Mouse (Mus musculus): ENCODE results near the gene Tmem170b. TPM values are rescaled to one million over a fixed set of nuclear protein-coding genes. Genes with fewer than 3 reads are reported as not detected.

The Tmem170b gene
- polyA plus RNA-seq, 1 experiment from 2014 or later: 11.0 TPM

DNA sequence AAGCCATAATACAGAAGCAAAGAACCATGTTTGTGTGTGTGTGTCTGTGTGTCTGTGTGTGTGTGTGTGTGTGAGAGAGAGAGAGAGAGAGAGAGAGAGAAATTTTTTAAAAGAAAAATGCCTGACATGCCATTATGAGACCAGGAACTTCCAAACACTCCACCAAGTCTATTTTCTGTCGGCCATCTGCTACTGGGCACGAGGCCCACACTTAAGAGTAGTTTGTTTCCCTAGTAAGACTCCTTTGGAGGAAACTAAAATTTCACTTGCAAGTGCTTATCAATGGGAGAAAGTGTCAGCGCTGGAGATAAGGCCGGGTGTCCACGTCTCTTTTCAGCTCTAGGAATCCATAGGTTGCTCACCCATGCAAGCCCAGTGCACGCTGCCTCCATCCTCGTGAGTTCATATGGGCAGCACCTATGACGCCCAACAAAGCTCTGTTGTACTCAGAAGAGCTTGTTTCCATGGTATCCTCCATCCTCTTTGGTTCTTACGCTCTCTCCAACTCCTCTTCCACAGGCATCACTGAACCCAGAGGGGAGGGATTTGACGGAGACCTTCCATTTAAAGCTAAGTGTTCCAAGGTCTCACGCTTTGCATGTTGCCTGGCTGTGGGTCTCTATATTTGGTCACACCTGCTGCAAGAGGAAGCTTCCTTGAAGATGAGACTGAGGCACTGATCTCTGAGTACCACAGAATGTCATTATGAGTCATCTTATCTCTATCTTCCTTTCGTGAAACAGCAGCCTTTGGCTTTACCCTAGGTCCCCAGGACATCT is 76.8 kb downstream of the Tmem170b start:
- Histone ChIP-seq H3K4me2 (ENCODE audit: low read depth, low read length) (no peak overlapping the region), H3K27me3 (ENCODE audit: control insufficient read depth, insufficient read depth, low read depth, low read length) (no peaks in the 10 kb centered on the region), H3K4me3 (ENCODE audit: low read length) (no peak overlapping the region), H3K36me3 (ENCODE audit: control insufficient read depth, insufficient read depth, low read length) (no peaks in the 10 kb centered on the region), H3K9me3 (ENCODE audit: control insufficient read depth, low read length) (no peaks in the 10 kb centered on the region), H3K27ac (ENCODE audit: low read length) (no peak overlapping the region), H3K4me1 (replicated peaks; ENCODE audit: control insufficient read depth, insufficient read depth, low read length) (peaks cover 14% of the 10 kb centered on the region), H3K9ac (ENCODE audit: low read length) (no peak overlapping the region)
- no peak for ATAC-seq (ENCODE audit: low read depth)
- 61% methylated on average over 12 of the region's 12 CpGs for WGBS

- H3K9ac ChIP-seq (ENCODE audit: low read length): no peak overlapping the region
Measured at GRCm38 (mm10) chr13:41683356-41684012, 77.8 kb downstream of the Tmem170b start.

GRCm38 (mm10) chr13:41685499-41685898 is 79.8 kb downstream of the Tmem170b start:
- H3K4me3 ChIP-seq (ENCODE audit: low read length): no peak overlapping the region
- 48% methylated on average over 11 of the region's 11 CpGs for WGBS
- peaks cover 22% of the 10 kb centered on the region for H3K4me1 ChIP-seq (replicated peaks; ENCODE audit: control insufficient read depth, insufficient read depth, low read length)
- H3K27ac ChIP-seq (ENCODE audit: low read length): no peak overlapping the region
- no peaks in the 10 kb centered on the region for H3K9me3 ChIP-seq (ENCODE audit: control insufficient read depth, low read length)
- no peak for ATAC-seq (ENCODE audit: low read depth)
- H3K4me2 ChIP-seq (ENCODE audit: low read depth, low read length): no peak overlapping the region
- no peaks in the 10 kb centered on the region for H3K36me3 ChIP-seq (ENCODE audit: control insufficient read depth, insufficient read depth, low read length)
- H3K27me3 ChIP-seq (ENCODE audit: control insufficient read depth, insufficient read depth, low read depth, low read length): no peaks in the 10 kb centered on the region
- H3K9ac ChIP-seq (ENCODE audit: low read length): no peak overlapping the region

More at GRCm38 (mm10) chr13:41683356-41684012, 77.8 kb downstream of the Tmem170b start:
- WGBS: 86% methylated on average over 11 of the region's 11 CpGs
- H3K4me2 ChIP-seq (ENCODE audit: low read depth, low read length): no peak overlapping the region
- H3K27me3 ChIP-seq (ENCODE audit: control insufficient read depth, insufficient read depth, low read depth, low read length): no peaks in the 10 kb centered on the region
- ATAC-seq (ENCODE audit: low read depth): no peak
- H3K4me1 ChIP-seq (replicated peaks; ENCODE audit: control insufficient read depth, insufficient read depth, low read length): peaks cover 14% of the 10 kb centered on the region
- H3K36me3 ChIP-seq (ENCODE audit: control insufficient read depth, insufficient read depth, low read length): no peaks in the 10 kb centered on the region
- H3K9me3 ChIP-seq (ENCODE audit: control insufficient read depth, low read length): no peaks in the 10 kb centered on the region
- no peak overlapping the region for H3K27ac ChIP-seq (ENCODE audit: low read length)
- H3K4me3 ChIP-seq (ENCODE audit: low read length): no peak overlapping the region

- peak; percentile 67 for ATAC-seq (ENCODE audit: low read depth)
- 38% methylated on average over 6 of the region's 6 CpGs for WGBS
- H3K4me3 ChIP-seq (ENCODE audit: low read length): no peak overlapping the region
- peaks cover 9% of the 10 kb centered on the region; the same call in 1 of the 2 replicates for H3K4me1 ChIP-seq (replicated peaks; ENCODE audit: control insufficient read depth, insufficient read depth, low read length)
- H3K36me3 ChIP-seq (ENCODE audit: control insufficient read depth, insufficient read depth, low read length): no peaks in the 10 kb centered on the region
- no peak overlapping the region for H3K9ac ChIP-seq (ENCODE audit: low read length)
- H3K9me3 ChIP-seq (ENCODE audit: control insufficient read depth, low read length): no peaks in the 10 kb centered on the region
- peak overlapping the region; percentile 85 for H3K27ac ChIP-seq (ENCODE audit: low read length)
- no peak overlapping the region for H3K4me2 ChIP-seq (ENCODE audit: low read depth, low read length)
- H3K27me3 ChIP-seq (ENCODE audit: control insufficient read depth, insufficient read depth, low read depth, low read length): no peaks in the 10 kb centered on the region
Measured at GRCm38 (mm10) chr13:41689055-41689454, 83.3 kb downstream of the Tmem170b start.

DNA sequence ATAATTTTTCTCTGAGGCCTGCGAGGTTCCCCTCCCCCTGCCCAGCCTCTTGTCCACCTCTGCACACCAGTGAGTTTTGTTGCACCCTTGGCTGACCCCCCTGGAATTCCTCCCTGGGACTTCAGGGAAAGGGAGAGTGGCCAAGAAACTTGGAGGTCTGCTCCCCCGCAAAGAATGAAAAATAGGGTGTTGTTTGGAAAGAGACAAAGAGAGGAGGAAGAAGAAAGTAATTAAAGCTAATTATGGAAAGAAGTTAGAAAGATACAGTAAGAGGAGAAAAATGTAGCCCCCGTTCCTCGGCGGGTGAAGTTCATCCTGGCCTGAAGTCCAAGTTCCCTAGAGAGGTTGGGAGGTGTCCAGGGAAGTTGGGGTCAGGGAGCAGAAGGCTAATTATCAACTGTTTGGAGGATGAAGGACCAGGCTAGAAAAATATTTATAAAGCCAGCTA is 83.9 kb downstream of the Tmem170b start:
- WGBS: 25% methylated on average over 5 of the region's 5 CpGs
- Histone ChIP-seq H3K4me2 (ENCODE audit: low read depth, low read length) (no peak overlapping the region), H3K36me3 (ENCODE audit: control insufficient read depth, insufficient read depth, low read length) (no peaks in the 10 kb centered on the region), H3K9ac (ENCODE audit: low read length) (no peak overlapping the region), H3K9me3 (ENCODE audit: control insufficient read depth, low read length) (no peaks in the 10 kb centered on the region), H3K27me3 (ENCODE audit: control insufficient read depth, insufficient read depth, low read depth, low read length) (no peaks in the 10 kb centered on the region), H3K4me1 (replicated peaks; ENCODE audit: control insufficient read depth, insufficient read depth, low read length) (peaks cover 9% of the 10 kb centered on the region; the same call in 1 of the 2 replicates), H3K4me3 (ENCODE audit: low read length) (no peak overlapping the region), H3K27ac (ENCODE audit: low read length) (peak overlapping the region; percentile 85)
- ATAC-seq (ENCODE audit: low read depth): peak; percentile 91

Other genes with a start within 250 kb of the Tmem170b start
- gene Nedd9, start 118.5 kb upstream of the Tmem170b start, polyA plus RNA-seq (2015; fragmentation: Nextera tagmentation; extraction: Ambion mirVana): 76.1 and 77.6 TPM in 2 replicates
- 0.39 TPM in 1 of 2 replicates, not detected in the other for gene Adtrp, start 241.8 kb downstream of the Tmem170b start, polyA plus RNA-seq (2015; fragmentation: Nextera tagmentation; extraction: Ambion mirVana)

Data from lung, embryonic 16.5 days (tissue).